Mouse (Mus musculus) forebrain, embryonic 16.5 days (tissue): ENCODE results near the gene Cfap100. TPM values are rescaled to one million over a fixed set of nuclear protein-coding genes. Genes with fewer than 3 reads are reported as not detected.
A peak's percentile ranks its signal among the peaks of the same experiment; 100 is the strongest.

Source experiments
- ATAC-seq: fragments of 200-750 bp; cut with Nextera tagmentation; 2 replicates; pipeline ENCODE4 v1.8.0; 2017; ENCODE audit warnings: mild to moderate bottlenecking, moderate library complexity
- H3K27ac ChIP-seq: fragments of 300-500 bp; sonication (generic); 2 replicates; pipeline ENCODE4 v1.5.1; 2014; ENCODE audit warnings: low read length, control low read depth
- H3K27me3 ChIP-seq: fragments of 300-500 bp; sonication (generic); replicated peaks from 2 replicates; pipeline ENCODE4 v1.6.1; 2014; ENCODE audit warnings: low read length; ENCODE audit not compliant: control insufficient read depth, insufficient read depth
- H3K36me3 ChIP-seq: fragments of 300-500 bp; sonication (generic); 2 replicates; pipeline ENCODE4 v1.6.1; 2014; ENCODE audit not compliant: control insufficient read depth, insufficient read depth
- H3K4me1 ChIP-seq: fragments of 300-500 bp; sonication (generic); replicated peaks from 2 replicates; pipeline ENCODE4 v1.6.1; 2014; ENCODE audit warnings: low read length; ENCODE audit not compliant: control insufficient read depth, insufficient read depth
- H3K4me2 ChIP-seq: fragments of 300-500 bp; sonication (generic); 2 replicates; pipeline ENCODE4 v1.6.1; 2014; ENCODE audit warnings: mild to moderate bottlenecking, low read length, control low read depth
- H3K4me3 ChIP-seq: fragments of 300-500 bp; sonication (generic); replicated peaks from 2 replicates; pipeline ENCODE4 v1.5.1; 2014; ENCODE audit warnings: mild to moderate bottlenecking, low read length, control low read depth
- H3K9ac ChIP-seq: fragments of 300-500 bp; sonication (generic); replicated peaks from 2 replicates; pipeline ENCODE4 v1.6.1; 2014; ENCODE audit warnings: low read depth, low read length, control low read depth
- H3K9me3 ChIP-seq: fragments of 300-500 bp; sonication (generic); 2 replicates; pipeline ENCODE4 v1.6.1; 2016; ENCODE audit warnings: low read length; ENCODE audit not compliant: control insufficient read depth
- WGBS: fragments of 180-500 bp; shearing (Covaris S2); extraction: QIAGEN DNeasy Blood & Tissue Kit; methylation state at CpG from one replicate; pipeline ENCODE4 v1.1.7; 2014; 5-methylcytosine and 5-hydroxymethylcytosine counted together
- polyA plus RNA-seq: library from polyadenylated mRNA; unstranded; fragments of >200 nt; fragmentation: Nextera tagmentation; extraction: Ambion mirVana; gene quantifications from 2 replicates; pipeline ENCODE4 v1.2.1, GENCODE M21; 2015

Gene Cfap100
- polyA plus RNA-seq, 1 experiment from 2014 or later, result 5.4 TPM

GRCm38 (mm10) chr6:90450179-90450578, 21.6 kb upstream of the Cfap100 start:
- H3K36me3 ChIP-seq, result no peaks in the 10 kb centered on the region
- H3K9me3 ChIP-seq, result no peaks in the 10 kb centered on the region
- no peak overlapping the region for H3K27ac ChIP-seq
- no peak overlapping the region for H3K9ac ChIP-seq
- 23% methylated on average over 7 of the region's 7 CpGs for WGBS
- no peak overlapping the region for H3K4me3 ChIP-seq
- no peak overlapping the region for H3K4me2 ChIP-seq
- H3K27me3 ChIP-seq, result no peaks in the 10 kb centered on the region
- no peak for ATAC-seq
- H3K4me1 ChIP-seq, result peaks cover 5% of the 10 kb centered on the region; the same call in 1 of the 2 replicates

- Histone ChIP-seq H3K27ac (no peak overlapping the region), H3K4me2 (no peak overlapping the region), H3K9ac (no peak overlapping the region), H3K4me3 (no peak overlapping the region), H3K9me3 (no peaks in the 10 kb centered on the region), H3K27me3 (no peaks in the 10 kb centered on the region), H3K36me3 (no peaks in the 10 kb centered on the region), H3K4me1 (peaks cover 5% of the 10 kb centered on the region; the same call in 1 of the 2 replicates)
- peak; percentile 76 for ATAC-seq
- 21% methylated on average over 4 of the region's 4 CpGs for WGBS
Measured at GRCm38 (mm10) chr6:90446883-90447282, 18.3 kb upstream of the Cfap100 start.

- no peak overlapping the region for H3K4me3 ChIP-seq
- H3K27me3 ChIP-seq, result no peaks in the 10 kb centered on the region
- 93% methylated on average over 3 of the region's 3 CpGs for WGBS
- no peaks in the 10 kb centered on the region for H3K9me3 ChIP-seq
- H3K36me3 ChIP-seq, result no peaks in the 10 kb centered on the region
- H3K9ac ChIP-seq, result no peak overlapping the region
- no peaks in the 10 kb centered on the region for H3K4me1 ChIP-seq
- no peak for ATAC-seq
- H3K27ac ChIP-seq, result no peak overlapping the region
- H3K4me2 ChIP-seq, result no peak overlapping the region
Measured at GRCm38 (mm10) chr6:90437041-90437440, 8.4 kb upstream of the Cfap100 start.

- WGBS, result 87% methylated on average over 10 of the region's 10 CpGs
- Histone ChIP-seq H3K27me3 (no peaks in the 10 kb centered on the region), H3K4me1 (no peaks in the 10 kb centered on the region), H3K9me3 (no peaks in the 10 kb centered on the region), H3K36me3 (no peaks in the 10 kb centered on the region), H3K9ac (no peak overlapping the region), H3K4me3 (no peak overlapping the region), H3K4me2 (no peak overlapping the region), H3K27ac (no peak overlapping the region)
- no peak for ATAC-seq
Measured at GRCm38 (mm10) chr6:90436192-90436907, 7.8 kb upstream of the Cfap100 start.

- no peaks in the 10 kb centered on the region for H3K36me3 ChIP-seq
- no peak overlapping the region for H3K4me3 ChIP-seq
- no peaks in the 10 kb centered on the region for H3K27me3 ChIP-seq
- H3K9ac ChIP-seq, result no peak overlapping the region
- H3K27ac ChIP-seq, result no peak overlapping the region
- H3K9me3 ChIP-seq, result no peaks in the 10 kb centered on the region
- H3K4me2 ChIP-seq, result no peak overlapping the region
- H3K4me1 ChIP-seq, result no peaks in the 10 kb centered on the region
- WGBS, result 11% methylated on average over 11 of the region's 11 CpGs
- ATAC-seq, result peak; percentile 73
Measured at GRCm38 (mm10) chr6:90435195-90435618, 6.6 kb upstream of the Cfap100 start.

- peak; percentile 45 for ATAC-seq
- no peaks in the 10 kb centered on the region for H3K4me1 ChIP-seq
- no peak overlapping the region for H3K4me3 ChIP-seq
- no peak overlapping the region for H3K4me2 ChIP-seq
- no peak overlapping the region for H3K27ac ChIP-seq
- H3K9me3 ChIP-seq, result no peaks in the 10 kb centered on the region
- no peaks in the 10 kb centered on the region for H3K36me3 ChIP-seq
- H3K9ac ChIP-seq, result no peak overlapping the region
- 62% methylated on average over 3 of the region's 3 CpGs for WGBS
- H3K27me3 ChIP-seq, result no peaks in the 10 kb centered on the region
Measured at GRCm38 (mm10) chr6:90434687-90435086, 6.1 kb upstream of the Cfap100 start.

- no peaks in the 10 kb centered on the region for H3K36me3 ChIP-seq
- no peak overlapping the region for H3K4me2 ChIP-seq
- no peak overlapping the region for H3K27ac ChIP-seq
- no peaks in the 10 kb centered on the region for H3K9me3 ChIP-seq
- ATAC-seq, result no peak
- peaks cover 9% of the 10 kb centered on the region for H3K4me1 ChIP-seq
- H3K4me3 ChIP-seq, result no peak overlapping the region
- 52% methylated on average over 2 of the region's 2 CpGs for WGBS
- no peak overlapping the region for H3K9ac ChIP-seq
- no peaks in the 10 kb centered on the region for H3K27me3 ChIP-seq
Measured at GRCm38 (mm10) chr6:90431487-90431886, 2.9 kb upstream of the Cfap100 start.

GRCm38 (mm10) chr6:90429911-90430310, 1.3 kb upstream of the Cfap100 start:
- H3K4me3 ChIP-seq, result no peak overlapping the region
- no peak for ATAC-seq
- 82% methylated on average over 14 of the region's 14 CpGs for WGBS
- H3K27me3 ChIP-seq, result no peaks in the 10 kb centered on the region
- H3K4me2 ChIP-seq, result no peak overlapping the region
- peaks cover 9% of the 10 kb centered on the region for H3K4me1 ChIP-seq
- H3K27ac ChIP-seq, result no peak overlapping the region
- H3K9me3 ChIP-seq, result no peaks in the 10 kb centered on the region
- no peak overlapping the region for H3K9ac ChIP-seq
- H3K36me3 ChIP-seq, result no peaks in the 10 kb centered on the region

- H3K9me3 ChIP-seq, result no peaks in the 10 kb centered on the region
- H3K9ac ChIP-seq, result no peak overlapping the region
- H3K27ac ChIP-seq, result no peak overlapping the region
- ATAC-seq, result no peak
- WGBS, result 84% methylated on average over 4 of the region's 4 CpGs
- H3K4me1 ChIP-seq, result peaks cover 17% of the 10 kb centered on the region
- no peaks in the 10 kb centered on the region for H3K27me3 ChIP-seq
- H3K4me3 ChIP-seq, result no peak overlapping the region
- no peaks in the 10 kb centered on the region for H3K36me3 ChIP-seq
- H3K4me2 ChIP-seq, result no peak overlapping the region
Measured at GRCm38 (mm10) chr6:90426003-90426402, 2.6 kb downstream of the Cfap100 start.

GRCm38 (mm10) chr6:90425361-90425760, 3.2 kb downstream of the Cfap100 start:
- Histone ChIP-seq H3K9ac (no peak overlapping the region), H3K36me3 (no peaks in the 10 kb centered on the region), H3K4me3 (no peak overlapping the region), H3K4me2 (no peak overlapping the region), H3K9me3 (no peaks in the 10 kb centered on the region), H3K27ac (no peak overlapping the region), H3K4me1 (peaks cover 17% of the 10 kb centered on the region), H3K27me3 (no peaks in the 10 kb centered on the region)
- WGBS, result 81% methylated on average over 3 of the region's 3 CpGs
- ATAC-seq, result no peak
